Mouse (Mus musculus): ENCODE measurements around the gene C2cd4a.

The C2cd4a gene

DNA sequence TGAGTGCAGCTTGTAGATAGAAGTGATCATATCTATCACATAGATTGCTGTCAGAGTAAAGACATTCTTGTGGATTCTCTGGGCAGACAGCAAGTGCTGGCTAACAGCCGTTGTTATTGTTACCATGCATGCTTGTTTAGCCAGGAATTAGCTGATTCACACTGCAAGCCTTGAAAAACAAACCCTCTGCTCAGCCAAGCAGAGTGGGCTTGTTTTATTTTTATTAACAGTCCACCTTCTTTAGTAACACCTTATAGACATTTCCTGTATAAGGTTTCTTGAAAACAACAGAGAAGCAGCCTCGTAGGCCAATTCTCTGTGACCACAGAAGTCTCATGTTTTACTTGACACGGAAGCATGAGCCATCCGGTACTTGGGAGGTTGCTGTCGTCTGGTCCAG is 2.4 kb upstream of the C2cd4a start:
- no peak for DNase-seq (ENCODE audit: low spot score in 2 of 2)

DNA sequence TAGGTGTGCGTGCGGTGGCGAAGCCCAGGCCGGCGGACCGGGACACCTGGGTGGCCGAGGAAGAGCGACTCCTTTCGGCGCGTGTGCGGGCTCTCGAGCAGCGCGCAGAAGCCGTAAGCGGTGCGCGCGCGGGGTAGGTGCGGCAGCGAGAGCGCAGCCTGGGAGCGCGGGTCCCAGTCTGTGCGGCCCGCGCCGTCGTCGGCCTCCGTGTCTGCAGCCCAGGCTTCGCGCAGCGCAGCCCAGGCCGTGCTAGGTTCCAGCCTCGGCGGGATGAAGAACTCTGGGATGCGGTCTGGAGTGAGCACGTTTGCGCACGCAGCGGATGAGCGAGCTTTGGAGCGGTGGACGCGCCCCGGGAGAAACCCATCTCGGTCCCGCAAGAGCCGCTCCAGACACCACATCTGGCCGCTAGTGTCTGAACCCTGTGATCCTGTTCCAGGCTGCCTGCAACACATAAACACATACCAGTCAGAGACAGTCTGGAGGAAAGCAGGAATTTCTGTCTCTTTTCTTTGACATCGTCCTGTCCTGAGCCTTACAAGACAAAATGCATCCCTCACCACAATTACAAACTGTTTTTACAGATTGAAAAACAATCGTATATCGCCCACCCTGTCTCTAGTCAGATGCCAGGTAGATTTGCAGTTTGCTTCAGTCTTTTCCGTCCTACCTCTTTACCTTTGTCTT is 628 bp downstream of the C2cd4a start:
- DNase-seq (ENCODE audit: low spot score in 2 of 2): peak in 1 of 2 experiments; percentile 33

DNA sequence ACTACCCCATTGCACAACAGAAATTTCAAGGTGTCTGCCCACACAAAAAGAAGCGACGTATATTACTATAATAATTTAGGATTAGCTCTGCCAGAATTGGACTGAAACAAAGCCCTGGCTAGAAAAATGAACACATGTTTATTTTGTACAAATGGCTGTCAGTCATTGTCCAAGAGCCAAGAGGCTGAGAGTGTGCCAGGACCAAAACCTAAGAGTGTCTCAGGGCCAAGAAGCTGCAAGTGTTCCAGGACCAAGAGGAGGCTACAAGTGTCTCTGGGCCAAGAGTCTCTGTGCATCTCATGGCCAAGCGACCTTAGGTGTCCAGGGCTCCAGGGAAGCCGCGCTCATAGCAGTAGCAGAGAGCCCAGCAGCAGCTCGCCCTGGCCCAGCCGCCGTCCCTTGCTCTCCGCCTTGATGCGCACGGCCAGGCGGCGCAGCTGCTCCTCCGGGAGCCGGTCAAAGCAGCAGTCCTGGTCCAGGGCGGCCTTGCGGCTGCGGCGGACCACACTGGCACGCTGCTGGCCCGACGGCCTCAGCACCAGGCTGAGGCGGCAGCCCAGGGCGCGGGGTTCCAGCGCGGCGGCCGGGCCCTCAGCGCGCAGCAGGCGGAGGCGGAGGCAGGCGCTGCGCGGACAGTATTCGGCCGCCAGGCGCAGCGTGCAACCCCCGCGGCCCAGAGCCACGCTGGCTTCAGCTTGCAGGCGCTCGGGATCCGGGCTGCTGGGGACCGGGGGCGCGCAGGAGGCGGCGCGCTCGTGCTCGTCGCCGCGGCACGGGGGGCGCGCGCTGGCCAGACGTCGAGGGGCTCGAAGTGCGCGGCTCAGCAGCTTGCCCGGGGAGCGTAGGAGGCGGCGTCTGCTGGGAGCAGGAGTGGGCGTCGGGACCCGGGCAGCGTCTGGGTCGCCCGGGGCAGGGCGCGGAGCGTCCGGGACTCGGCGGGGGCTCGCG is 1.4 kb downstream of the C2cd4a start:
- DNase-seq (ENCODE audit: low spot score in 2 of 2): peak; percentile 50 to 56

DNA sequence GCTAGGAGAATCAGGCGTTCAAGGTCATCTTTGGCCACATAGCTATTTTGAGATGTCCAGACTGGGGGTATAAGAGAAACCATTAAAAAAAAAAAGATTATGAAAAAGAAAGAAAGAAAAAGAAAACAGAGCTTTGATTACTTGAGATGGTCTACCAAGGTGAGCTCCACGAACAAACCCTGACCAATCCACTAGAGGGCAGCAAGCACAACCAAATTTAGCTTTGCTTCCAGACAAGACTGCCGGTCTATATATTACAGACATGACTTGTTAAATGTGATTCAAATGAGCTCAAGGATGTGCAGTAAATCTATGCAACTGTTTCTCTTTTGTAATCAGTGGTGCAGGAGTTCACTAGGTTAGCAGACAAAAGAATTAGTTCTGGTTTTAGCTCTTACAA is 3.9 kb downstream of the C2cd4a start:
- peak in 1 of 2 experiments; percentile 66 for DNase-seq (ENCODE audit: low spot score in 2 of 2)

DNA sequence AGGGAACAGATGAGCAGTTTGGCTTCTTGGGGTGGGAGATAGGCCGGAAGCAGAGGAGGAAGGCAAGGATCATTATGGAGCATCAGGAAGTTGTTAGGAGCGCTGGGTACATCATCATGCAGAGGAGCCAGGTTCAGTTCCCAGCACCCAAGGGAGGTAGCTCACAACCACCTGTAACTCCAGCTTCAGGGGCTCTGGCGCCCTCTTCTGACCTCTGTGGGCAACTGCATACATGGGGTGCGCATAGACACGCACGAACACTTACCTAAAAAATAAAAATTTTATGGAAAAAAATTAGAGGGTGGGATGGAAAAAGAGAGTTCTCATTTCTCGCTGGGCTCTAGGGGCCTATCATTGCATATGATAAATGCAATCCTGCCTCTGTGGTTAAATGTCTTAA is 6.6 kb downstream of the C2cd4a start:
- DNase-seq (ENCODE audit: low spot score in 2 of 2): no peak

DNA sequence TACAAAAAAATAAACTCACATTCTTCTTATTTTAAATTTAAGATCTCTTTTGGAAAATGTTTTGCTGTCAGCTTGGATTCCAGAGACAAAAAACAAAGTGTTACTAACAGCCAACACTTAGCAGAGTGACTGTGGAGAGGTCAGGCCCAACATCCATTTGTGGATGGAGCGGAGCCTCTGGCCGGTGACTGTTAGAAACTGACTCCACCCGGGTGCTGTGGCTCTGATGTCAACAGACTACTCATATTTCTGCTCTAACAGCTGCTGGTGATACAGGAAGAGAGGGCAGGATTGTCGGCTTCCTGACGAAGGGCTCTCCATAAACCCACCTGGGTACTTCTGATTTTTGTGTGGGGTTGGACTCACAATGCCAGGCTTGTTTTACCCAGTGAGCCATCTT is 9.0 kb downstream of the C2cd4a start:
- no peak for DNase-seq (ENCODE audit: low spot score in 2 of 2)

DNA sequence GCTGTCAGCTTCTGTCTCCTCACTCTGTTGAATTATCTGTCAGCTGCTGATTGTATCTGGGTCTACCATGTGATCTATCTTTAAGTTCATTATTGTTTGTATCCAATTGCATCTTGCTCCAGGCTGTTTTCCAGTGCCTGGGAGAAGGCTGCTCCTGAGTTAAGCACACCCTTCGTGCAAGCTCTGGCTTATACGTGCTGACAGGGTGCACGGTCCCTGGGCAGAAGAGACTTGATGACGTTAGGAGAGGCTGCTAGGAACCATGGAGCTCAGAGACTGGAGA is 13.5 kb downstream of the C2cd4a start:
- DNase-seq (ENCODE audit: low spot score in 2 of 2): no peak

DNA sequence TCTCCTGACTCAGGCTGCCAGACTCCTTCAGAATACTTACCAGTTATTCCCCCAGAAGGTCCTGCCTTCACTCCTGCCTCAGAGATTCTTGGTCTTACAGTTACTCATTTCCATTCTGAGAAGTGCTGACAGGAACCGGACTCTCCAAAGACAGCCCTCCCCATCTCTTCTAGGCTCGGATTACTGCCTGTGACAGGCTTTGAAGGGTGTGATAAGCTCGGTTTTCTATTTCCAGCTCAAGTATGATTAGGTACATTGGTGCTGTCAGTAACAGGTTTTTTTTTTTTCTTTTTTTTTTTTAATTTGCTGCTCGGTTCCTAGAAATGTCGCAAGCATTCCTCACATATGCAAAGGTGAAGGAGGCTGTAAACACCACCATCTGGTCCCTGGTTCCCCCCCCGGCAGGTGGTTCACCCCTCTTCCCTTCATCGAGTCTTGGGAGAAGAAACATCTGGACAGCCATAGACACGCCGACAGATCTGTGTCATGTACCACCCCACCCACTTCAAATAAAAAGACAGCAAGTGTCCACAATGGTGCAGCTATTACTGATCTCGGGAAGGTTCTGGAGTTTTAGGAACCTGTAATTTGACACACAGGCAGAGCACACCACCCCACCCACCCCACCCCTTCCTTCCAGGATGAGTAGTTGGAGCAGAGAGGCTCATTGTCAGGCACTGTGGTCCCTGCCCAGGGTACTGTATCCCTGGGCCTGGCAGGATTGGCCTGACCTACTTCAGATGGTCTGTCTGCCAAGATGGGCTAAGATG is 14.0 kb downstream of the C2cd4a start:
- no peak for DNase-seq (ENCODE audit: low spot score in 2 of 2)

DNA sequence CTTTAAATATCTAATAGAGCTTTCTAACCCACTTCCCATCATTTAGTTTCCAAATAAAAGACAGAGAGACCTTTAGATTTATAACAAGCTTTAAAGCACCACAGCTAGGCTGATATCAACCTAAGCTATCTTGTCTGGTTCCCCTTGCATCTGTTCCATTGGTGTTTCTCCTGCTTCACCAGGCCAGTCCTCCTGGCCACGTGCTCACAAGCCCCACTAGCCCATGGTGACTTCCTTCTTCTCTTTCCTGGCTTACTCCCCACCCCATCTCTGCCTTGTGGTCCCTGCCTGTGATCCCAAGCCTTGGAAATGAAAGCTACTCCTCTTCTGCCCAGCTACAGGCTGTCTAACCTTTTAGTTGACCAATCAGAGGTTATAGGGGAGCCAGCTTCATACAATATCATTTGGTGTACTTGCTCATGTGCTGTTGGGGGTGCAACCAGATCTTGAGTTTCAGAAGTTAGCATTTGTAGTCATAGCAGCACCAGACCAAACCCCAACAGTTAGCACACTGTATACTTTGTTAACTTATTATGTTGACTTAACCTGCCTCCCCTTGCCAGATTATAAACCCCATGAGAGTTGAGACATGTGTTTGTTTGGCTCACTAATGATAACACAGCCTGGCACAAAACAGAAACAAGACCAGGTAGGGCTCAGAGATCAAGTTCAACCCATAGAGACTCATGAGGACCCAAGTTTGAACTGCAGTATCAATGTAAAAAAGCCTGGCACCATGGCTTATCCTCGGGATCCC is 15.8 kb downstream of the C2cd4a start:
- no peak for DNase-seq (ENCODE audit: low spot score in 2 of 2)

DNA sequence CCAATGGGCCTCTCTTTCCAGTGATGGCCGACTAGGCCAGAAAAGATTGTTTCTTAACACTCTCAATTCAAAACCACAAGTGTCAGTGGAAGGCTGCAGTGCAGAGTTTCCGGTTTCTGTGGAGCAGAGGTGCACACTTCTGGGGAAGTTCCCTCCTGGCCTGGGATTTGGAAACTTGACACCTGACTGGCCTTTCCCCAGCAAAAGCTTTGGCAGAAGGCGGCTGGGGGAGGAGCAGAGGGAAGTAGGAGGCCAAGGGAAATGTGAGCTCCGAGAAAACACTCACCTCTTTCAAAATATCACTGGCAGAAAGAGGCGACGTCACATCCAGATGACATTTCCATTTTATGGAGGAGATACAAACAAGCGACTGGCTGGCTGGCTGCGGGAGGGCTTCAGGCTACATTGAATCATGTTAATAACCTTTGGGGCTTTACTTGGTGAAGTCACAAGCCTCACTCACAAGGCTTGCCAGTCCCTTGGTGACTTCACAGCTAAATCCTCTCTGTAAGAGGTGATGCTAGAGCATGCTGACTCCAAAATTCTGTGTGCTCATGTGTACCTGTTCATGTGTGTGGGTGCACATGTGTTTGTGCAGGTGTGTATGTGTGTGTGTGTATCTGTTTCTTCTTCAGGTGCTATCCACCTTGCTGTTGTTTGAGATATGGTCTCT is 18.3 kb downstream of the C2cd4a start:
- no peak for DNase-seq (ENCODE audit: low spot score in 2 of 2)

DNA sequence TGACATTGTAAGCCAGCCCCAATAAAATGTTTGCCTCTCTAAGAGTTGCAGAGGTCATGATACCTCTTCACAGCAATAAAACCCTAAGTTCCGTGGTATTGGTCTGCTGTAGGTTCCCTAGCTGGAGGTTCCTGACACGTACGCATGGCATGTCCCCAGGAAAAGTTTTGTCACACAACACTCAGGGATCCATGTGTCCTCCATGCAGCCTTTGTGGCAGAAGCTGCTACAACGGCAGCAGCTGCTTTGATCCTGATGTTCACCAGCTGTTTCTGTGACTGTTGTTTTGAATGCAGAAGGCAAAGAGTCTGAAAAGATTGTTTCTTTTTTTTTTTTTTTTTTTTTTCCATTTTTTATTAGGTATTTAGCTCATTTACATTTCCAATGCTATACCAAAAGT is 19.0 kb downstream of the C2cd4a start:
- no peak for DNase-seq (ENCODE audit: low spot score in 2 of 2)

DNA sequence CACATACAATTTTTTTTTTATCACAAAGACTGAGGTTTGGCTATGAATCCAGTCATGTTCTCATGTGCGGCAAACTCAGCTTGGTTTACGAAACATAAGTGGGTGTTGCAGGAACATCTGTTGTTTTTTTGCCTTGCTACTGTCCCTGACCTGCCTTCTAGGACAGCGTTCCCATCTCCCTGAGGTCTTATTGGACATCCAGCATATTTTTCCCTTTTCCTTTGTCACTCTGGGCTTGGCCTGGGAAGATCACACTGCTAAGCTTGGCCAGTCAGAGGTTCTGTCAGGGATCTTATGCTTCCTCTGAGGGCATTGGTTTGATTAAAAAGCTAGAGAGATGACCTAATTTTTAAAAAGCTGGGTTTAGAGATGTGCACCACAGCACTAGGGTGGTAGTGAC is 21.0 kb downstream of the C2cd4a start:
- no peak for DNase-seq (ENCODE audit: low spot score in 2 of 2)

DNA sequence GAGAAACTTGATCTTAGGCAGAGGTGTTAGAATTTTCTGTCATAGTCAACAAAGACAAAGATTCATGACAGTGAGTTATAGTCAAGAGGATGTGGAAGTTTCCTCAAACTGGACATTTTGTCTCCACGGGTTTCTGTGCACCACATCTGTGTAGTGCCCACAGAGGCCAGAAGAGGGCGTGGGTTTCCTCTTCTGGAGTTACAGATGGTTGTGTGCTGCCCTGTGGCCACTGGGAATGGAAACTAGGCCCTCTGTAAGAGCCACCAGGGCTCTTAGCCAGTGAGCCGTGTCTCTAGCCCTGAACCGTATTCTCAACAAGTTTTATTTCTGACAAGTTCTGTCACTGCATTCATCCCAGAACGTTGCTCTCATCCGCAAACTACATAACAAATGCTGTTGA is 21.6 kb downstream of the C2cd4a start:
- no peak for DNase-seq (ENCODE audit: low spot score in 2 of 2)

DNA sequence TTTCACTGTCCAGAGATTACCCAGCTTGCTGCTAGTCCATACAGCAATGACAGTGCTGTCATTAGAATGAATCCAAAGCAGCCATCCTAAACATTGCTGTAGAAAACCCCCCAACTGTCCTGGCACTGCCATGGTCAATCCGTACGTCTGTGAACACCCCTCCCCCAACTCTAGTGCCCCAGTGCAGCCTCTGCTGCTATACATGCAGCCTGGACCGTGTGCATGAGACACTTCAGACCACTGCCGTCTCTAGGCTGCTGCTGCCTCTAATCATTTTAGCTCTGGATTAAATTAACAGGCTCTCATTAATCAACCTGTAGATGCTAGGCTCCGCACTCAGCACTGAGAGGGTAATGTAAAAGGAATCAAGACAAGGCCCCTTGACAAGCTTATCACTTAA is 25.1 kb downstream of the C2cd4a start:
- DNase-seq (ENCODE audit: low spot score in 2 of 2): no peak

DNA sequence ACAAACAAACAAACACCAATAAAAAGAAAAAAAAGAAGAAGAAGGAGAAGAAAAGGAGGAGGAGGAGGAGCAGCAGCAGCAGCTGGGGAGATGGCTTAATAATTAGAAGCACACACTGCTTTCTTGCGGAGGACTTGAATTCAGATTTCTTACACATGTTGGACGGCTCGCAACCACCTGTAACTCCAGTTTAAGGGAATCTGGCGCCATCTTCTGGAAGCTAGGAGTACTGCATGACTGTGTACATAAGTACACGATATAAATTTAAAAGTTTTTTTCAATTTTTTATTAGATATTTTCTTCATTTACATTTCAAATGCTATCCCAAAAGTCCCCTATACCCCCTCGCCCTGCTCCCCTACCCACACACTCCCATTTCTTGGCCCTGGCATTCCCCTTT is 29.9 kb downstream of the C2cd4a start:
- peak in 1 of 2 experiments; percentile 55 for DNase-seq (ENCODE audit: low spot score in 2 of 2)

DNA sequence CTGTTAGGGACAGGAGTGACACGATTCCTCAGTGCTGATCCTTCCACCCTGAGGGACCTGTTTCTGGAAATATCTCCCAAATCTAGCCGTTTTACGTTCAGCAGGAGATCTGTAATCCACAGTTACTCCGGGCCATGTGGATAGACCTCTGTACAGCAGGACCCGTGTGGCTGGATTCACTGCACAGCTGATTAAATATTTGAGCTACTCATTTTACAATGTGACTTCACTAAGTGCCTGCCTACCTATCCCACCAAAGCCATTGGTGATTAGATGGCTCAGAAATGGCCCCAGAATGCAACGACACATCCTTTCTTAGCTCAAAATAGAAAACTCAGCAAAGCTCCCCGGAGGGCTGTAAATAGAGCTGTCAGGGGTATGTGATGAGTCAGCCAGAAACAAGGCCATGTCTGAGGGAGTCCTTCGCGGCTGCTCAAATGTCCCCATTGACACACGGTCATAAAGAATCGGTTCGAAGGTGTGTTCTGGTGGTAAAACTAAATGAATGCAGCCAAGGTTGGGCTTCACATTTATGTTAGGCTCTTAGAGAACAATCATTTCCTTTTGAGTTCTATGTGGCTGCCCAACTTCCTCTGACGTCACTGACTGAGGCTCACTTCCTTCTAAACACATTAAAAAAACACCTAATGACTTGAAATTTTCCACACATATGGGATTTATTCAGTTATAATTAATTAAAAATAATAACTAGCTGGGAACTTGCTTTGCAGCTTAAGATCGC is 32.9 kb downstream of the C2cd4a start:
- no peak for DNase-seq (ENCODE audit: low spot score in 2 of 2)

DNA sequence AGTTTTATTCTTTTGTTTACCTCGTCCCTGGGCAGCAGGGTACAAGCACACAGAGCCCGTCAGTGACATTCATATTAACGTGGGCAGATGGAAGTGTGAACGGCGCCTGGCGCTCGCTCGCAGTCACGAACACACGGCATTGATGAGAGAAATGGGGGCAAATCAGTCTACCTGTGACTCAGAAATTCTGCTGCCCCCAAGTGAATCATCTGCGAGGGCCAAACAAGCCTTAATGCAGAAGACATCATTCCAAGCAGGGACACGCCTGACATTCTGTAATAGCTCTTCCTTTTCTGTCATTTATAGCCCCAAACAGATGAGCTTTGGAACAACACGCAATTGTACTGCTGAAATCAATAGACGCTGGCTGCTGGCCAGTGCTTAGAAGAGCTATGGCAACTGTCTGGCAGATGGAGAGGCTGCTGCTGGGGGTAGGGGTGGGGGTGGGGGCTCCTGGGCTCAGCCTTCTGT is 36.9 kb downstream of the C2cd4a start:
- DNase-seq (ENCODE audit: low spot score in 2 of 2): peak; percentile 42 to 65

DNA sequence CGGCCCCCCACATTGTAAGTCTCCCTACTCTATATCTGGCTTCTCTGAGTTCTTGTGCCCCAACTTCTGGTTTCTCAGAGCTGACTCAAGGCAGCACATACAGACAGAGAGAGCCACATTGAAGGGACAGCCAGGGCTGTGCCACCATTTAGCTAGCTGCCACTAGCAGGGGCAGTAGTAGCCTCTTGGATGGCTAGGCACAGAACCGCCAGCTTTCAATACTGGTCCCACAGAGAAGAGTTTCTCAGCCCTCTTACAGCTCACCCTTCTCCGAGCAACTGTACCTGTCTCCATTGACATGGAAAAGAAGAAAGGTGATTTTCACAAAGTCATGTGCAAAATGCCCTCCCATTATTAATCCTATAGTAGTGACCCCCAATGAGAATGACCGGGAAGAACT is 37.5 kb downstream of the C2cd4a start:
- DNase-seq (ENCODE audit: low spot score in 2 of 2): no peak

DNA sequence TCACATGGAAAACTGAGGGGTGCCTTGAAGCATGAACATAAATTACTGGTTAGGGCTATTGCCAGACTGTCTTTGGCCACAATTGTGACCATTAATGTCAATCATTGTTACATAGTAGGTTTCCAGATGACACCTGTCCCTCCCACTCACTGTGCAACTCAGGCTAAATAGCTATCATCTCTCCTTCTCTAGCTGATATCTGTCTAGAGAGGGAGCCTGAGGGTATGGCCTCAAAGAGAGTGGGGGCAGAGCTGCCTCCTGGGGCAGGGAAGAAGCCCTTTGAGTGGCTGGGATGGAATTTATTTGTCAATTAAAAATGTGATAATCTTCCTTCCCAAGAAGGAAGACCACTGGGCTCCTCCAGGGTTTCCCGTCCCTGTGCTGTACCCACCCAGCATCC is 37.9 kb downstream of the C2cd4a start:
- no peak for DNase-seq (ENCODE audit: low spot score in 2 of 2)

DNA sequence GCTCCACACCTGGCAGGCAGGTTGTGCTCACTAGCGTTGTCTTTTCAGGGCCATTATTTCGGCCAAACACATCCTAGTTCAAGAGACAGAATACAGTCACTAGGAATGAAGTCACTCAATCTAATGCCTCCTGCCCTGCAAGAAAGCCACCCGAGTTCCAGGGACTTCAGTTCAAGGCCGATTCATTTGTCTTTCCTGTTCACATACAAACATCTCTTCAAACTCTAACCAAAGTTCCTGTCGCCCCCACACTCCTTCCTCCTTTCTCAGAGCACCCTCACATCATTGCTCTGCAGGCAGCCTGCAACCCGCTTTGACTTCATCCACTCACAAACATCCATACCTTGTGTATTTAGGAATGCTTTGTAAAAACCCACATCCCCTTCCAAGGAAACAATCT is 38.6 kb downstream of the C2cd4a start:
- DNase-seq (ENCODE audit: low spot score in 2 of 2): no peak

DNA sequence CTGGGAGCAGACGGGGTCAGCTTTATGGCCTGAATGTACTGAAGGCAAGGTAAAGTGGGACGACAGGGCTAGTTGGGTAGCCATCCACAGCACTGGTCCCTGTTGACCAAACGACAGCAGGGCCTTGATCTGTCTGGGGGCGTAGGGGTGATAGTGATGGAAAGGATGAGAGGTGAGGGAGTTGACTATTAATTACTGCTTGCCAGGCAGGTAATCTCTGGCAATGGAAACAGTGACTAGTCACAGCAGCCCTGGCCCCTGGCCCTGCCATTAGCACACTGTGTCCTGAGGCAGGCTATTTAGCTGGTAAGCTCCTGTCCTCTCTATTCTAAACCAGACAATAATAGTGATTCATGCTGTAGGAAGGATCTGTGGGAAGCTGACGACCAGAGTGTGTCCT is 39.7 kb downstream of the C2cd4a start:
- DNase-seq (ENCODE audit: low spot score in 2 of 2): no peak
